Comparison of ENCODE assay signal across 1 mouse cellular context in genomic region chr11:116592428-116592827, GRCm38 (mm10).
TF ChIP-seq lines count a peak whose summit lies in the region.

No protein-coding gene starts in this region.

TF ChIP-seq in MEL, 35 proteins besides CTCF, POLR2A, EP300 and RAD21 (continued from another document):
- 0 out of 2 replicates have a peak, but pooled peaks have one; percentile 44 for TF ChIP-seq MYC (IDR thresholded peaks at IDR 0.05; ENCODE audit: low read depth, low read length)
- TF ChIP-seq JUND (IDR thresholded peaks at IDR 0.05; ENCODE audit: low read depth, low read length) = 0 out of 2 replicates have a peak, but pooled peaks have one; percentile 20
- TF ChIP-seq MAZ (IDR thresholded peaks at IDR 0.05; ENCODE audit: low read depth, low read length) = peak; percentile 55; the same call in 1 of the 2 replicates
- TF ChIP-seq TBP (IDR thresholded peaks at IDR 0.05; ENCODE audit: low read depth, low read length) = no peak
- no peak for TF ChIP-seq GATA1 (IDR thresholded peaks at IDR 0.05; ENCODE audit: low read depth, low read length)
- no peak for TF ChIP-seq MAX (IDR thresholded peaks at IDR 0.05; ENCODE audit: low read length)
- no peak for TF ChIP-seq CHD2 (IDR thresholded peaks at IDR 0.05; ENCODE audit: low read length)
